Mouse (Mus musculus) T-helper 2 cell (primary cell): ENCODE data around the gene Vmn2r73.
"Not testable (repeated sequence)": the region's sequence is repeated elsewhere in the genome, so short reads cannot be mapped to it uniquely, and the experiment has no call there.

ENCODE experiments used
- in situ Hi-C: fragments of 300-600 bp; cut with MboI, MseI; formaldehyde crosslinking; loops from one replicate; pipeline ENCODE4 v1.15.1; 2025; ENCODE audit warnings: high pct_unique_total_duplicates

Gene Vmn2r73

DNA sequence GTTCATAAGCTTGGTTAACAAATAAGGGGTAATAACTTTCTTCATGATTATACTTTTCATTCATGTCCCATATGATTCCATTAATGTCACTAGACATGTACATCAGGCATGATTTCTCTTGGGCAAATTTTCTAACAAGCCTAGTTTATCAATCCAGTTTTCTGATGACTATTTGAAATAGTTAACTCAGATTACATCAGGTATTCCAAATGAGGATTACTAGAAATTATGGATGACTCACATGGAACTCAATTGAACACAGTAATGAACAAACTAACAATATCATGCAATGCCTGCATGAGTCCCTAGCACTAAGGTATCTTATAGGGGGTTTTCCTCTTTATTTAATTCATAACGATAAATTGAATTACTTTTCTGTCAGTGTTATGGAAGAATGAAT, at the start of gene Vmn2r73:
Gene Vmn2r73 (minus strand): TSS at position 101 of the 400 bp plus-strand sequence.
- in situ Hi-C loops: no loop called here

- in situ Hi-C loops: no loop called here
These were observed 35.7 kb downstream of the Vmn2r73 start for GRCm38 (mm10) chr7:85840090-85840948.

DNA sequence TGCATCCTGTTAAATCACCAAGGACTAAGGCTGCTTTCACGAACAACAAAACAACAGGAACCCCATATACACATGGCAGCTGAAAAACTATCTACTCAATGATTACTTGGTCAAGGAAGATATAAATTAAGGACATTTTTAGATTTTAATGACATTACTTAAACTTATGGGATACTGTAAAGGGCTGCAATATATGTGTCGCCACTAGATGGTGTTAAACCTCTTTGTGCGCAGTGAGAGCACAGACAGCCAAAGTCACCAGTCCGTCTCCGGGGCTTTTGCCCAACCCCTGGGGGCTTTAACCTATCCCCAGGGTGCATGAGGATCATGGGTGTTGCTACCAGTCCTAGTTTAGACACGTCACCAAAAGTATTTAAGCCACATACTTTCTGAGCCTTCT, 58.0 kb downstream of the Vmn2r73 start:
- in situ Hi-C loops: not testable (repeated sequence)
